In genomic region chr7:98838729-98839141, GRCm38 (mm10) we compare ENCODE assay signal across 8 mouse cellular contexts. TPM values are rescaled to one million over a fixed set of nuclear protein-coding genes. Genes with fewer than 3 reads are reported as not detected.
DNase-seq lines count a peak whose midpoint lies in the region; ATAC-seq lines count a peak whose summit lies in the region.

No protein-coding gene starts in this region.

- H3K4me2 ChIP-seq in forebrain, embryonic 11.5 days (ENCODE audit: low read depth, low read length, severe bottlenecking) = peak overlapping the region; percentile 88
- H3K4me2 ChIP-seq in hindbrain, embryonic 16.5 days (ENCODE audit: low read length) = peak overlapping the region; percentile 98
- H3K4me2 ChIP-seq in liver, embryonic 15.5 days = peak overlapping the region; percentile 64
- H3K4me2 ChIP-seq in neural tube, embryonic 15.5 days = peak overlapping the region; percentile 95

- H3K36me3 ChIP-seq in forebrain, embryonic 11.5 days (ENCODE audit: control insufficient read depth, insufficient read depth, low read length) = no peaks in the 10 kb centered on the region
- no peaks in the 10 kb centered on the region for H3K36me3 ChIP-seq in hindbrain, embryonic 16.5 days (ENCODE audit: control insufficient read depth, insufficient read depth, low read length)
- no peaks in the 10 kb centered on the region for H3K36me3 ChIP-seq in liver, embryonic 15.5 days (replicated peaks)
- H3K36me3 ChIP-seq in neural tube, embryonic 15.5 days = no peaks in the 10 kb centered on the region

- H3K4me1 ChIP-seq in forebrain, embryonic 11.5 days (replicated peaks; ENCODE audit: control insufficient read depth, insufficient read depth, low read length) = peaks cover 25% of the 10 kb centered on the region
- peaks cover 44% of the 10 kb centered on the region for H3K4me1 ChIP-seq in hindbrain, embryonic 16.5 days (ENCODE audit: control insufficient read depth, insufficient read depth, low read depth, low read length)
- peaks cover 38% of the 10 kb centered on the region for H3K4me1 ChIP-seq in liver, embryonic 15.5 days (replicated peaks)
- H3K4me1 ChIP-seq in neural tube, embryonic 15.5 days = peaks cover 57% of the 10 kb centered on the region

- no peak overlapping the region for H3K27ac ChIP-seq in forebrain, embryonic 11.5 days (ENCODE audit: low read depth, low read length)
- H3K27ac ChIP-seq in hindbrain, embryonic 16.5 days (ENCODE audit: low read depth, low read length) = no peak overlapping the region
- no peak overlapping the region for H3K27ac ChIP-seq in liver, embryonic 15.5 days (replicated peaks)
- H3K27ac ChIP-seq in neural tube, embryonic 15.5 days (replicated peaks) = no peak overlapping the region

- H3K27me3 ChIP-seq in forebrain, embryonic 11.5 days (ENCODE audit: control insufficient read depth, insufficient read depth, low read length) = peaks cover 77% of the 10 kb centered on the region
- H3K27me3 ChIP-seq in hindbrain, embryonic 16.5 days (replicated peaks; ENCODE audit: control insufficient read depth, insufficient read depth, low read length) = peaks cover 64% of the 10 kb centered on the region
- H3K27me3 ChIP-seq in liver, embryonic 15.5 days = peaks cover 91% of the 10 kb centered on the region
- peaks cover 87% of the 10 kb centered on the region for H3K27me3 ChIP-seq in neural tube, embryonic 15.5 days (replicated peaks)

- H3K9ac ChIP-seq in forebrain, embryonic 11.5 days (ENCODE audit: low read length) = peak overlapping the region; percentile 47
- peak overlapping the region; percentile 70 for H3K9ac ChIP-seq in hindbrain, embryonic 16.5 days (ENCODE audit: low read depth, low read length)
- no peak overlapping the region for H3K9ac ChIP-seq in liver, embryonic 15.5 days
- H3K9ac ChIP-seq in neural tube, embryonic 15.5 days (replicated peaks) = peak overlapping the region; percentile 55

- H3K9me3 ChIP-seq in forebrain, embryonic 11.5 days (ENCODE audit: control insufficient read depth, low read length) = no peaks in the 10 kb centered on the region
- H3K9me3 ChIP-seq in hindbrain, embryonic 16.5 days (ENCODE audit: control insufficient read depth, low read length) = no peaks in the 10 kb centered on the region
- no peaks in the 10 kb centered on the region for H3K9me3 ChIP-seq in liver, embryonic 15.5 days (replicated peaks)
- H3K9me3 ChIP-seq in neural tube, embryonic 15.5 days (replicated peaks) = no peaks in the 10 kb centered on the region

- DNase-seq in heart, adult 11 months = peak; percentile 95
- DNase-seq in heart, adult 8-10 months (ENCODE audit: low spot score) = no peak
- peak; percentile 63 for DNase-seq in Muller cell, postnatal 12 days (ENCODE audit: inconsistent ontology term)
- DNase-seq in forebrain, embryonic 11.5 days (ENCODE audit: low spot score) = peak; percentile 83
- no peak for DNase-seq in natural killer cell, adult 2 months (ENCODE audit: low spot score in 2 of 2)

- H3K4me3 ChIP-seq in forebrain, embryonic 11.5 days (ENCODE audit: low read depth, low read length) = peak overlapping the region; percentile 42
- peak overlapping the region; percentile 61 for H3K4me3 ChIP-seq in hindbrain, embryonic 16.5 days (ENCODE audit: low read length)
- peak overlapping the region; percentile 37 for H3K4me3 ChIP-seq in liver, embryonic 15.5 days (replicated peaks)
- peak overlapping the region; percentile 52 for H3K4me3 ChIP-seq in neural tube, embryonic 15.5 days (replicated peaks)

- ATAC-seq in forebrain, embryonic 11.5 days (replicated peaks; ENCODE audit: low FRiP score) = peak; percentile 28; the same call in 1 of the 2 replicates
- ATAC-seq in hindbrain, embryonic 16.5 days = peak; percentile 43
- no peak for ATAC-seq in liver, embryonic 15.5 days (ENCODE audit: insufficient read depth)
- peak; percentile 36 for ATAC-seq in neural tube, embryonic 15.5 days (ENCODE audit: low FRiP score)

- under 1% methylated on average over 48 of the region's 48 CpGs for WGBS in forebrain, embryonic 11.5 days
- under 1% methylated on average over 48 of the region's 48 CpGs for whole genome bisulfite sequencing in hindbrain, embryonic 16.5 days
- under 1% methylated on average over 48 of the region's 48 CpGs for WGBS in liver, embryonic 15.5 days (ENCODE audit: insufficient replicate concordance)
- under 1% methylated on average over 48 of the region's 48 CpGs for WGBS in neural tube, embryonic 15.5 days

RNA-seq across cellular contexts. Expression of gene Wnt11, which starts 3.8 kb away (rescaled TPM):
- 1 to 10 TPM; 4.2 to 7.8 (median 6.4) TPM for total RNA-seq in heart, adult 8-10 months (2022)
- polyA plus RNA-seq in forebrain, embryonic 11.5 days (2014; fragmentation: Nextera tagmentation; extraction: Ambion mirVana) = 0.76 and 1.0 TPM in 2 replicates
- polyA plus RNA-seq in hindbrain, embryonic 16.5 days (2015; fragmentation: Nextera tagmentation; extraction: Ambion mirVana) = 1.4 and 2.7 TPM in 2 replicates
- polyA plus RNA-seq in liver, embryonic 15.5 days (2015; fragmentation: Nextera tagmentation; extraction: Ambion mirVana) = 0.61 and 0.64 TPM in 2 replicates
- polyA plus RNA-seq in neural tube, embryonic 15.5 days (2015; fragmentation: Nextera tagmentation; extraction: Ambion mirVana) = 1.9 and 2.5 TPM in 2 replicates

Comparison
In these comparisons a context has a peak if more than half of its experiments do, and no peak if none do; other contexts are left out.
1. DNase-seq: peak in heart, adult 11 months (single experiment), Muller cell, postnatal 12 days (single experiment) and forebrain, embryonic 11.5 days (single experiment); none in heart, adult 8-10 months (single experiment) and natural killer cell, adult 2 months (0 of 2).
2. Peak in every context shown above with its lines, with median percentiles within 50 percentile points of each other: H3K4me2 ChIP-seq and H3K4me3 ChIP-seq.